Mouse (Mus musculus): ENCODE measurements at regions not wholly inside any gene's neighbourhood (a gene's known extent, or its start where the extent isn't known, plus 50 kb on each side); places are given as distances from the start of the nearest gene placed in this dataset.
A peak's percentile ranks its signal among the peaks of the same experiment; 100 is the strongest.

- H3K36me3 ChIP-seq (ENCODE audit: control insufficient read depth, insufficient read depth, low read length), result no peaks in the 10 kb centered on the region
- no peaks in the 10 kb centered on the region for H3K27me3 ChIP-seq (ENCODE audit: control insufficient read depth, insufficient read depth, low read length)
- no peaks in the 10 kb centered on the region for H3K4me1 ChIP-seq (ENCODE audit: control insufficient read depth, insufficient read depth, low read length)
- H3K27ac ChIP-seq (ENCODE audit: low read depth, low read length), result no peak overlapping the region
- H3K9me3 ChIP-seq (ENCODE audit: control insufficient read depth, low read length), result no peaks in the 10 kb centered on the region
- no peak overlapping the region for H3K4me2 ChIP-seq
- ATAC-seq (ENCODE audit: low FRiP score) (no peak), DNase-seq (ENCODE audit: low spot score, missing footprints) (peak; percentile 59)
- WGBS, result 89% methylated on average over 5 of the region's 5 CpGs
- H3K9ac ChIP-seq (ENCODE audit: low read length), result no peak overlapping the region
- no peak overlapping the region for H3K4me3 ChIP-seq (ENCODE audit: low read depth, low read length)
These were observed 174.2 kb downstream of the Mroh4 start for GRCm38 (mm10) chr15:74461935-74462334.

- Histone ChIP-seq H3K36me3 (ENCODE audit: control insufficient read depth, insufficient read depth, low read length) (no peaks in the 10 kb centered on the region), H3K27ac (ENCODE audit: low read depth, low read length) (no peak overlapping the region), H3K4me3 (ENCODE audit: low read depth, low read length) (no peak overlapping the region), H3K9ac (ENCODE audit: low read length) (no peak overlapping the region), H3K27me3 (ENCODE audit: control insufficient read depth, insufficient read depth, low read length) (no peaks in the 10 kb centered on the region), H3K9me3 (ENCODE audit: control insufficient read depth, low read length) (no peaks in the 10 kb centered on the region), H3K4me1 (ENCODE audit: control insufficient read depth, insufficient read depth, low read length) (no peaks in the 10 kb centered on the region), H3K4me2 (no peak overlapping the region)
- 89% methylated on average over 12 of the region's 12 CpGs for WGBS
- DNase-seq (ENCODE audit: low spot score, missing footprints) (no peak), ATAC-seq (ENCODE audit: low FRiP score) (no peak)
These were observed 176.7 kb downstream of the Mroh4 start for GRCm38 (mm10) chr15:74459345-74459975.

DNA sequence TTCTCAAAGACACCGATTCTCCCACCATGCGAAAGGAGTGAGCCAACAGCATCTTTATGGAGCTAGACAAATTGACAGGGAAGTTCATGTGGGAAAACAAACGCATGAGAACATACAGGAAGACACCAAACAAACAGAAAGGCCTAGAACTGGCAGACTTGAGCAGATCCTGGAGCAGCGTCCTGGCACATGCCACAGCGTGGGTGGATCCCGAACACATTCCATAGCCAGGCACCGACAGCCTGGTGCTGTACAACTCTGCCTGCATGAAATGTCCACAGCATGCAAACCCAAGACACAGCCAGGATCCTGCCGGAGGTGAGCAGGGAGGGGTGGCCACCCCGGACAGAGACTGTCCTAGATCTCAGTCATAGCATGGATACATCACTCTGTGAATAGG is 177.2 kb downstream of the Mroh4 start:
- ATAC-seq (ENCODE audit: low FRiP score) (no peak), DNase-seq (ENCODE audit: low spot score, missing footprints) (no peak)
- Histone ChIP-seq H3K4me3 (ENCODE audit: low read depth, low read length) (no peak overlapping the region), H3K27ac (ENCODE audit: low read depth, low read length) (no peak overlapping the region), H3K9ac (ENCODE audit: low read length) (no peak overlapping the region), H3K4me2 (no peak overlapping the region), H3K9me3 (ENCODE audit: control insufficient read depth, low read length) (no peaks in the 10 kb centered on the region), H3K4me1 (ENCODE audit: control insufficient read depth, insufficient read depth, low read length) (no peaks in the 10 kb centered on the region), H3K36me3 (ENCODE audit: control insufficient read depth, insufficient read depth, low read length) (no peaks in the 10 kb centered on the region), H3K27me3 (ENCODE audit: control insufficient read depth, insufficient read depth, low read length) (no peaks in the 10 kb centered on the region)
- whole genome bisulfite sequencing, result 90% methylated on average over 9 of the region's 9 CpGs

- Histone ChIP-seq H3K4me1 (ENCODE audit: control insufficient read depth, insufficient read depth, low read length) (no peaks in the 10 kb centered on the region), H3K4me2 (no peak overlapping the region), H3K27ac (ENCODE audit: low read depth, low read length) (no peak overlapping the region), H3K27me3 (ENCODE audit: control insufficient read depth, insufficient read depth, low read length) (no peaks in the 10 kb centered on the region), H3K36me3 (ENCODE audit: control insufficient read depth, insufficient read depth, low read length) (no peaks in the 10 kb centered on the region), H3K4me3 (ENCODE audit: low read depth, low read length) (no peak overlapping the region), H3K9me3 (ENCODE audit: control insufficient read depth, low read length) (no peaks in the 10 kb centered on the region), H3K9ac (ENCODE audit: low read length) (no peak overlapping the region)
- ATAC-seq (ENCODE audit: low FRiP score) (no peak), DNase-seq (ENCODE audit: low spot score, missing footprints) (no peak)
- 87% methylated on average over 3 of the region's 3 CpGs for WGBS
These were observed 178.2 kb downstream of the Mroh4 start for GRCm38 (mm10) chr15:74457965-74458364.

DNA sequence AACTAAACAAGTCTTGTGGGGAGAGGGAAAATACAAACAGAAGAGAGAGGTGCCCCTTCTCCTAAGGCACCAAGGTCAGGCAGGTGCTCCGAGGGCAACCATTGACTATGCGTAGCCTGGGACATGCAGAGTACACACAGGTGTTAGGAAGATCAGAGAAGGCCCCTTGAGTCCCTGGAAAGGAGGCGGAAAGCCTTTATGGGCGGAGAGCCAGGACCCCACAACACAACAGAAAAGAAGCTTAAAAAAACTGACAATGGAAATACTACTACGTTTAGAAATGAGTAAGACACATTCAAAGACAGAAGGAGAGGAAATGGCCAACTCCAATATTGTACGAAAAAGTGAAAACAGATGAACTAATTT is 179.5 kb downstream of the Mroh4 start:
- H3K4me1 ChIP-seq (ENCODE audit: control insufficient read depth, insufficient read depth, low read length), result no peaks in the 10 kb centered on the region
- ATAC-seq (ENCODE audit: low FRiP score) (no peak), DNase-seq (ENCODE audit: low spot score, missing footprints) (no peak)
- no peak overlapping the region for H3K9ac ChIP-seq (ENCODE audit: low read length)
- no peak overlapping the region for H3K4me3 ChIP-seq (ENCODE audit: low read depth, low read length)
- H3K36me3 ChIP-seq (ENCODE audit: control insufficient read depth, insufficient read depth, low read length), result no peaks in the 10 kb centered on the region
- H3K27ac ChIP-seq (ENCODE audit: low read depth, low read length), result no peak overlapping the region
- WGBS, result 85% methylated on average over 6 of the region's 6 CpGs
- H3K4me2 ChIP-seq, result no peak overlapping the region
- no peaks in the 10 kb centered on the region for H3K9me3 ChIP-seq (ENCODE audit: control insufficient read depth, low read length)
- no peaks in the 10 kb centered on the region for H3K27me3 ChIP-seq (ENCODE audit: control insufficient read depth, insufficient read depth, low read length)

DNA sequence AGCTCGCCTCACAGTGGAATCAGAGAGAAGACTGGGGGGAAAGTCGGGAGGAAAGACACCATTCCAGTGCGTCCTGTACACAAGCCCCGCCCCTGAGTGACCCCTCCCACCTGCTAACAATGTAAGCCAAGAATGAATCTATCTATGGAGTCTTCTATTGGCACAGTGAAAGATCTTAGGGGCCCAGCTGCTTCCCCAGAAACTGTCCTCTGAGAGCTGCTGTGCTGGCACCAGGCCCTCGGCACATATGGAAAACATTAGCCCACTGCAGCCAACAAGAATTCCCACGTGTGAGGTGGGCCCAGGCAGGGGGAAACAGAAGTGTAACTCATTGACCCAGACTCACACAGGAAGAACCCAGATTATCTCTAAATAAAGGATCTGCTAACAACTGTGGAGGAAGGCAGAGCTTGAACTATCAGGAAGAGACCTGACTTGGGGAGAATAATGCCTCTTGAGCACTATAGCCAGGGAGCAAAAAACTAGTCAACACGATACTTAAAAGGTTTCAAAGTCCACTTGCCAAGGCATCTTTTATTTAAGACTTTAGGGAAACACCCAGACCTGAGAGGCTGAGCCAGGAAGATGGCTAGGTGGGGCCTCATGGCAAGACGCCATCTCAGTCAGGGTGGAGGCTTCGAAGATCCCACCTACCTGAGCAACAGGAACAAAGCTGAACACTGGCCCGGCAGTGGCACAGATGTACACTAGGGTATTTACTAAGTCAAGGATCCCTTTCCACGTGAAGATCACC is 180.1 kb downstream of the Mroh4 start:
- ATAC-seq (ENCODE audit: low FRiP score) (no peak), DNase-seq (ENCODE audit: low spot score, missing footprints) (no peak)
- Histone ChIP-seq H3K4me1 (ENCODE audit: control insufficient read depth, insufficient read depth, low read length) (no peaks in the 10 kb centered on the region), H3K36me3 (ENCODE audit: control insufficient read depth, insufficient read depth, low read length) (no peaks in the 10 kb centered on the region), H3K4me3 (ENCODE audit: low read depth, low read length) (no peak overlapping the region), H3K27ac (ENCODE audit: low read depth, low read length) (no peak overlapping the region), H3K9me3 (ENCODE audit: control insufficient read depth, low read length) (no peaks in the 10 kb centered on the region), H3K27me3 (ENCODE audit: control insufficient read depth, insufficient read depth, low read length) (no peaks in the 10 kb centered on the region), H3K9ac (ENCODE audit: low read length) (no peak overlapping the region), H3K4me2 (no peak overlapping the region)
- WGBS, result 74% methylated on average over 11 of the region's 11 CpGs

DNA sequence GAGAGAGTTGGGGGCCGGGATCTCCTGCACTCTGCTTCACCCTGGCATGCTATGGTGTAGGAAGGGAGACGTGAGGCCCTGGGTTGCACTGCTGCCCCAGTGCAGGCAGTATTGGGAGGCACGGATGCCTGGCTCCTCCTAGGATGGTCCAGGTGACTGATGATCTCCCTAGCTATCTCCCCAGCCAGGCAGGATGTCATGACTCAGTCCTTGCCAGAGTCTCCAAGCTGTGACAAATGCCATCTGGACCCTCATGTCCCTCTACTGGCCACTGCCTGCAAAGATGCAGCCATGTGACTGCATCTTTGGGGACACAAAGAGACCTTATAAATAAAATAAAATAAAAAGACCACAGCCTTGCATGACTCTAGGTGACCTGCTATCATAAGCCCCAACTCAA is 181.6 kb downstream of the Mroh4 start:
- Histone ChIP-seq H3K4me3 (ENCODE audit: low read depth, low read length) (no peak overlapping the region), H3K9ac (ENCODE audit: low read length) (no peak overlapping the region), H3K27ac (ENCODE audit: low read depth, low read length) (no peak overlapping the region), H3K36me3 (ENCODE audit: control insufficient read depth, insufficient read depth, low read length) (no peaks in the 10 kb centered on the region), H3K27me3 (ENCODE audit: control insufficient read depth, insufficient read depth, low read length) (no peaks in the 10 kb centered on the region), H3K9me3 (ENCODE audit: control insufficient read depth, low read length) (no peaks in the 10 kb centered on the region), H3K4me1 (ENCODE audit: control insufficient read depth, insufficient read depth, low read length) (0 out of 2 replicates have a peak, but pooled peaks cover 2% of the 10 kb centered on the region), H3K4me2 (no peak overlapping the region)
- DNase-seq (ENCODE audit: low spot score, missing footprints), result no peak
- no peak for ATAC-seq (ENCODE audit: low FRiP score)
- WGBS, result 84% methylated on average over 3 of the region's 3 CpGs

- Histone ChIP-seq H3K4me1 (ENCODE audit: control insufficient read depth, insufficient read depth, low read length) (0 out of 2 replicates have a peak, but pooled peaks cover 2% of the 10 kb centered on the region), H3K9me3 (ENCODE audit: control insufficient read depth, low read length) (no peaks in the 10 kb centered on the region), H3K4me3 (ENCODE audit: low read depth, low read length) (no peak overlapping the region), H3K36me3 (ENCODE audit: control insufficient read depth, insufficient read depth, low read length) (no peaks in the 10 kb centered on the region), H3K27me3 (ENCODE audit: control insufficient read depth, insufficient read depth, low read length) (no peaks in the 10 kb centered on the region), H3K9ac (ENCODE audit: low read length) (no peak overlapping the region), H3K4me2 (no peak overlapping the region), H3K27ac (ENCODE audit: low read depth, low read length) (no peak overlapping the region)
- DNase-seq (ENCODE audit: low spot score, missing footprints), result no peak
- no peak for ATAC-seq (ENCODE audit: low FRiP score)
- WGBS, result 82% methylated on average over 6 of the region's 6 CpGs
These were observed 182.3 kb downstream of the Mroh4 start for GRCm38 (mm10) chr15:74453810-74454209.

- Histone ChIP-seq H3K4me1 (ENCODE audit: control insufficient read depth, insufficient read depth, low read length) (0 out of 2 replicates have a peak, but pooled peaks cover 2% of the 10 kb centered on the region), H3K36me3 (ENCODE audit: control insufficient read depth, insufficient read depth, low read length) (no peaks in the 10 kb centered on the region), H3K27ac (ENCODE audit: low read depth, low read length) (no peak overlapping the region), H3K27me3 (ENCODE audit: control insufficient read depth, insufficient read depth, low read length) (no peaks in the 10 kb centered on the region), H3K9me3 (ENCODE audit: control insufficient read depth, low read length) (no peaks in the 10 kb centered on the region), H3K9ac (ENCODE audit: low read length) (no peak overlapping the region), H3K4me3 (ENCODE audit: low read depth, low read length) (no peak overlapping the region), H3K4me2 (no peak overlapping the region)
- WGBS, result 87% methylated on average over 3 of the region's 3 CpGs
- ATAC-seq (ENCODE audit: low FRiP score) (no peak), DNase-seq (ENCODE audit: low spot score, missing footprints) (no peak)
These were observed 183.7 kb downstream of the Mroh4 start for GRCm38 (mm10) chr15:74452426-74452825.

Measured in midbrain, embryonic 11.5 days (tissue).